Mouse (Mus musculus): ENCODE data around the gene Sorcs2.

- TF ChIP-seq CTCF (IDR thresholded peaks at IDR 0.05; ENCODE audit: borderline replicate concordance, control insufficient read depth, extremely low read depth, insufficient read depth, low read length, poor library complexity), result no peak
- TF ChIP-seq POLR2A (IDR thresholded peaks at IDR 0.05; ENCODE audit: control insufficient read depth, extremely low read depth, insufficient read depth, low read length, poor library complexity), result no peak
These were observed 58.7 kb downstream of the Sorcs2 start for GRCm38 (mm10) chr5:36339283-36339682.

Data from thymus, adult 2 months (tissue).